Mouse (Mus musculus): ENCODE measurements at regions not wholly inside any gene's neighbourhood (a gene's known extent, or its start where the extent isn't known, plus 50 kb on each side); places are given as distances from the start of the nearest gene placed in this dataset.

GRCm38 (mm10) chr4:84222805-84223335 lies 452.2 kb downstream of the Bnc2 start:
- no peaks in the 10 kb centered on the region for H3K9me3 ChIP-seq (ENCODE audit: control insufficient read depth, low read length)

GRCm38 (mm10) chr4:84224556-84224955 lies 450.5 kb downstream of the Bnc2 start:
- H3K9ac ChIP-seq (ENCODE audit: low read length) = no peak overlapping the region
- no peak overlapping the region for H3K4me2 ChIP-seq
- H3K36me3 ChIP-seq (ENCODE audit: control insufficient read depth, insufficient read depth, low read length) = no peaks in the 10 kb centered on the region
- H3K27me3 ChIP-seq (ENCODE audit: control insufficient read depth, insufficient read depth, low read length) = no peaks in the 10 kb centered on the region
- H3K27ac ChIP-seq (ENCODE audit: low read depth, low read length) = no peak overlapping the region
- WGBS = 75% methylated on average over 6 of the region's 6 CpGs
- ATAC-seq (ENCODE audit: low FRiP score) (no peak), DNase-seq (ENCODE audit: low spot score, missing footprints) (no peak)
- no peaks in the 10 kb centered on the region for H3K9me3 ChIP-seq (ENCODE audit: control insufficient read depth, low read length)
- peaks cover 6% of the 10 kb centered on the region; the same call in 1 of the 2 replicates for H3K4me1 ChIP-seq (ENCODE audit: control insufficient read depth, insufficient read depth, low read length)
- H3K4me3 ChIP-seq (ENCODE audit: low read depth, low read length) = no peak overlapping the region

More at GRCm38 (mm10) chr4:84222805-84223335, 452.2 kb downstream of the Bnc2 start:
- WGBS = 73% methylated on average over 11 of the region's 11 CpGs
- Histone ChIP-seq H3K36me3 (ENCODE audit: control insufficient read depth, insufficient read depth, low read length) (no peaks in the 10 kb centered on the region), H3K27me3 (ENCODE audit: control insufficient read depth, insufficient read depth, low read length) (no peaks in the 10 kb centered on the region), H3K4me1 (ENCODE audit: control insufficient read depth, insufficient read depth, low read length) (peaks cover 6% of the 10 kb centered on the region; the same call in 1 of the 2 replicates), H3K9ac (ENCODE audit: low read length) (no peak overlapping the region), H3K4me3 (ENCODE audit: low read depth, low read length) (no peak overlapping the region), H3K4me2 (no peak overlapping the region), H3K27ac (ENCODE audit: low read depth, low read length) (no peak overlapping the region)
- ATAC-seq (ENCODE audit: low FRiP score) = no peak
- no peak for DNase-seq (ENCODE audit: low spot score, missing footprints)
